Mouse (Mus musculus) ovary, adult 18-20 months (tissue): ENCODE measurements around the gene Syce2.
"Not testable (repeated sequence)": the region's sequence is repeated elsewhere in the genome, so short reads cannot be mapped to it uniquely, and the experiment has no call there.

Experiments used
- DNase-seq: peaks from one replicate; pipeline ENCODE4 v3.0.0; 2022; ENCODE audit warnings: low spot score, mixed read lengths

Gene Syce2

GRCm38 (mm10) chr8:84901752-84902151, 29.8 kb downstream of the Syce2 start, which contains the start of gene Klf1:
TSS of gene Klf1 (plus strand) at chr8:84901928.
- DNase-seq: no peak

- no peak for DNase-seq
Measured at GRCm38 (mm10) chr8:84902367-84902919, 30.5 kb downstream of the Syce2 start.

- DNase-seq: peak; percentile 85
Measured at GRCm38 (mm10) chr8:84902920-84903661, 31.2 kb downstream of the Syce2 start.

GRCm38 (mm10) chr8:84904351-84904750, 32.4 kb downstream of the Syce2 start:
- DNase-seq: no peak

- no peak for DNase-seq
Measured at GRCm38 (mm10) chr8:84907037-84907436, 35.1 kb downstream of the Syce2 start.

- no peak for DNase-seq
Measured at GRCm38 (mm10) chr8:84907493-84907892, 35.6 kb downstream of the Syce2 start.

GRCm38 (mm10) chr8:84907979-84908378, 36.1 kb downstream of the Syce2 start:
- DNase-seq: not testable (repeated sequence)

- DNase-seq: peak; percentile 95
Measured at GRCm38 (mm10) chr8:84908421-84909161, 36.7 kb downstream of the Syce2 start, which contains the start of gene Dnase2a. TSS of gene Dnase2a (plus strand) at chr8:84908560.

- DNase-seq: no peak
Measured at GRCm38 (mm10) chr8:84909162-84909767, 37.4 kb downstream of the Syce2 start.

DNA sequence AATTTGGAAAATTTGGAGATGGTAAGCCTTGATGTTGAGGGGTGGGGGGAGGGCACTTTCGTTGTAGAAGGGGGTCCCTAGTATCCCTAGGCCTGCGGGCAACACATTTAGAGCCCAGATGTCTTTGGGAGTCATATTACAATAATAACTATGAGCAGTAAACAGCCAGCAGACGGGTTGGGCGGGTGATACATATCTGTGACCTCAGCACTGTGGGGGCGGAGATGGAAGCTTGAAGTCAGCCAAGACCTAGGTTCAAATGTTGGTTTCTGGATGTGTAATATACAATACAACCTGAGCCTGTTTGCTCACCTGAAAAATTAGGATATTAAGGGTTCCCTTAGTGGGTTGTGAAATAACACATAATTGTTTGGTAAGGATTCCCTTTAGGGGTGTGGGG, 38.0 kb downstream of the Syce2 start:
- no peak for DNase-seq

DNA sequence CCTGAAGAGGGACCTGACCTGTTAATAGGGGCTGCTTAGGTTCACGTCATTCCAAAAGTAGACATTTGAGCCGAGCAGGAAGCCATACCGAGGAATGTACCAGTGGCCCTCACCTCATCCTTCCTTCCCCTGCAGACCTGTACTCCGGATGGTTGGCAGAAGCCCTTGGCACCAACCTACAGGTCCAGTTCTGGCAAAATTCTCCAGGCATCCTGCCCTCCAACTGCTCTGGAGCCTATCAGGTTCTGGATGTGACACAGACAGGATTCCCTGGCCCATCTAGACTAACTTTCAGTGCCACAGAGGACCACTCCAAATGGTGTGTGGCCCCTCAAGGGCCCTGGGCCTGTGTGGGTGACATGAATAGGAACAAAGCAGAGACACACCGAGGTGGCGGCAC, 38.6 kb downstream of the Syce2 start:
- no peak for DNase-seq

GRCm38 (mm10) chr8:84911854-84912253, 39.9 kb downstream of the Syce2 start:
- no peak for DNase-seq

DNA sequence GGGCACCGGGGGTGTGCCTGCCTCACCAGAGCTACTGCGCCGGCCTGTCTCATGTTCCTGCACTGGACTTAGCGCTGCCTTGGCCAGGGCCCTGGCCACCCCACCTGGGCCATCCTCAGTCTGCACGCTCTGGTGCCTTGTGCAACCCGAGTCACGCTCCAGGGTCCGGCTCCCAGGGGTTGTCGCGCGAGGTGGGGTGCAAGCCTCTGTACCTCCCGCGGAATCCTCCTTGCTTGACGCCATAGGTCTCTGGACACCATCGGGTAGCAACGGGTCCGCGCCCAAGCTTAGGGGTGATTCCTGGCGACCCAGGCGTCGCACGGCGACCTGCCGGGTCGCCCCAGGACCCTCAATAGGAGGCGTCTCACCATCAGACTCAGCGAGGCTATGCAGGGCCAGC, 40.5 kb downstream of the Syce2 start:
- no peak for DNase-seq

DNA sequence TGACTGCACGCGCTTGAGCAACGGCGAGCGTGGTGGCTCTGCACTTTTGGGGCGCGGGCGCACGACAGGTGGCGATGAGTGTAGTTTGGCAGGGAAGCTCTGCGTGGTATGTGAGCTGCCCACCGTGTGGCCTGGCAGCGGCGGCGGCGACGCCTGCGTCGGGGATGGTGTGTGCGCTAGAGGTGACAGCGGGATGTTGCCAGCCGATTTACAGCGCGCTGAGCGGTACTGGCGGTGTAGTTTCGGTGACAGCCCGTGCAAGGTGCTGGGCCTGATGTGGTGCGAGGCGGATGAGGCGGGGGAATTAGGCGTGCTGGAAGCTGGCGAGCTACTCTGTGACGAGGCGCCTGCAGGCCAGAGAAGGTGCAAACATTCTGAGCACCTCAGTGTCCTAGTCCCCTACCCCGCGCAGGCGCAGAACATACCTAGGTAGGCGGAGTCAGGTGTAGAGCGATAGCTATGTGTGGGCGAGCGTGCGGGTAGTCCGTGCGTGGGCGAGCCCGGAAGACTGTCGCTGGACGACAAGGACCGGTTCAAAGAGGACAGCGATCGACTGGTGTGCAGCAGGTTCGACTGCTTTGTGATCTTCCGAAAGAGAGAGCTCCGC, 41.1 kb downstream of the Syce2 start:
- DNase-seq: peak; percentile 60

DNA sequence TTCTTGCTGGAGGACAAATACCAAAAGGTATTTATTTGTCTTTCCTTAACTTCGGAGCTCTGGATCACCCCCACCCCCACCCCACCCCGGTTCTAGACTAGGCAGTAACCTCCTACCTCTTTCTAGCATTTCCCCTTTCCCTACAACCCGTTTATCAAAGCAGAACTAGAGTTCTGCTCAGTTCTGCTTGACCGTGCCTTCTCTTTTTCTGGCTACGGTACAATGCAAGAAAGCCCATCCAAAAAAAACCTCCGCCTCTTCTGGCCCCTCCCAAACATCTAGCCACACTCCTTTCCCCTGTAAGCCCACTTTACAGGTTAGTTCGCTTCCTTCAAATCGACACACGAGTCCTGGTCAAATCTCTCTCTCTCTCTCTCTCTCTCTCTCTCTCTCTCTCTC, 41.6 kb downstream of the Syce2 start:
- no peak for DNase-seq

GRCm38 (mm10) chr8:84913960-84914359, 42.0 kb downstream of the Syce2 start:
- no peak for DNase-seq

DNA sequence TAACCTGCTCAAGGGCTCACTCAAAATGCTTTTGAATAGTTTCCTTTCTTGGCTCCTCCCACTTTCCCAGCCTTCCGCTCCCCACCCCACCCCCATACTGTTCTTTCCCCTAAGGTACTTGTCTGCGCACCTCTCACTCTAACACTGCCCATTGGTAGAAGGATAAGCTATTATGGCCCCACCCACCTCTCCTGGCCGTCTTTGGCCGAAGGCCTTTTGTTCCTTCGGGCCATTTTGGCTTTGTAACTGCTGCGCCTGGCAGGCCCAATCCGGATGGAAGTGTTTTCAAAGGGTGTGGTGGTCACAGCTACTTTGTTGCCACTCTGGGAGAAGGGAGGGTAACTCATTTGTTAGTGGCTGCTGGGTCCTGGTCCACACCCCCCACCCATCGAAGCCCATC, 43.4 kb downstream of the Syce2 start:
- DNase-seq: no peak

DNA sequence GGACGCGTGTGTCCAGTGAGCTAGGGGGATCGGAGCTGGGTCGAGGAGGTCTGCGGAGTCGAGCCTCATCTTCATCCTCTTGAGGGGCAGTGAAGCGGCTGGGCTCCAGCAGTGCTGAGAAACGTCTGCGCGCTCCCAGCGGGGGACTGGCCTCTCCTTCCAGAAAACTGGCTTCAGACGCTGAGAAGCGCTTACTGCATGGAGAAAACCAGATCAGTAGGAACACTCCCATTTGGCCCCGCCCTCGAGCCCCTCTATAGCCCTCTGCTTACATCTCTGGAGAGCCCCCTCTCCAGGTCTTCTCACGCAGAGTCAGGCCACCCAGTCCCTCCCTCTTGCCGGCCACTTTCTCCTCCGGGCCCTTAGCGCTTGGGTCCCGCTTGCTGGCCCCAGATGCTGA, 45.9 kb downstream of the Syce2 start:
- no peak for DNase-seq

DNA sequence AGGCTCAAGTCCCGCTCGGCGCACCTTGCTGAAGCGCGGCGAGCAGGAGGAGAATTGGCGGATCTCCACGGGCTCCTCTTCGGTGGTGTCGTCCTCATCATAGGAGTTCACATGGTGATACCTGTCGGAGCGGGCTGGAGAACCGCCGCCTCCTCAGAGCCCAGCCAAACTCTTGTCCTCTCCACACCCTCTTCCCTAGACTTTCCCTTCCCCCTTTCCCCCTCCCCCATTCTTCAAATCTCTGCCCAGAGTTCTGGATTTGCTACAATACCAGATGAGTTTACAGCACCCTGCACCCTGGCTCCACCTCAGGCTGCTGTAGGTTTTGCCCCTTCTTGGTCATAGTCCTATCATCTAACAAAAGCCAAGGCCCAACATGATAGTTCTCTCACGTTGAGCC, 46.7 kb downstream of the Syce2 start:
- DNase-seq: no peak

DNA sequence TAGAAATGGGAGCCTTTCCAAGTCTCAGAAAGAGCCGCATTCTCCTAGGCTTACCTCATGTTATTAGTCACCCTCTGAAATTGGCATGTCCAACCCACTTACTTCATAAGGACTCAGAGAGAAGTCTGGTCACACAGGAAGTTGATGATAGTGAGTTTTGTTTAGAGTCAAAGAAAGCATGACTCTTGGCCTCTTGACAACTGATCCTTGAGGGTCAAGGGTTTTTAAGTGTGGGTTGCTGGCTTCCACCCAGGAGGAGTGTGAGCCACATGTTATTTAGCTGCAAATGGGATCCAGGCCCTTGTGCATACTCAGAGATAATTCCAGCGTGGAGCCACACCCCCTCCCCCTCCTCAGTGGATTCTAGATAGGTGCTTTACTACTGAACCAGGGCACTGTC, 49.7 kb downstream of the Syce2 start:
- DNase-seq: no peak

DNA sequence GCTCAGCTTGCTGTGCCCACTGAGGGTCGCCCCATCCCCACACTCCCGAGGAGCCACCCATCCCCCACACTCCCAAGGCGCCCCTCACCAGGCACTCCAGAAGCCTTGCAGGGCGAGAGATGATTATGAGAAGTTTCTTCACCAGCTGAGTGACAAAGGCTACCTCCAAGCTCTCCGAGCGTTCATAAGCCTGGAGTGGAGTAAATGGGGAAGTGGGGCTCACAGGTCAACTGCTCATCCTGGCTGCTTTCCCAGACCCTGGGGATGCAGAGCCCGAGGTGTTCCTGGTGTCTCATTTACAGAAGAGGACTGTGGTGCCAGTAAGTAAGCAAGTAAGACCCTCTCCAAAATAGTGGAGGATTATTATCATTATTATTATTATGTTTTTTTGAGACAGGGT, 53.6 kb downstream of the Syce2 start:
- DNase-seq: no peak

- DNase-seq: no peak
Measured at GRCm38 (mm10) chr8:84927513-84927912, 55.6 kb downstream of the Syce2 start.
